Mouse (Mus musculus): ENCODE data around the gene Pigb. TPM values are rescaled to one million over a fixed set of nuclear protein-coding genes. Genes with fewer than 3 reads are reported as not detected.
A peak's percentile ranks its signal among the peaks of the same experiment; 100 is the strongest.

Pigb gene
- total and polyA plus RNA-seq, 3 experiments = 3.8 to 15.9 (median 5.7) TPM

GRCm38 (mm10) chr9:73059224-73059623 lies 19.0 kb upstream of the Pigb start:
- H3K36me3 ChIP-seq (replicated peaks in 1 of 2; ENCODE audit: control insufficient read depth in 1 of 2, insufficient read depth in 1 of 2, low read length in 1 of 2) = peaks cover 0 to 26% of the 10 kb centered on the region in 2 experiments
- no peaks in the 10 kb centered on the region for H3K27me3 ChIP-seq (replicated peaks)
- TF ChIP-seq ZMIZ1 (IDR thresholded peaks at IDR 0.05; ENCODE audit: low read depth, low read length) = no peak
- no peak for TF ChIP-seq NRF1 (IDR thresholded peaks at IDR 0.05; ENCODE audit: low read depth, low read length)
- no peak for TF ChIP-seq RAD21 (IDR thresholded peaks at IDR 0.05; ENCODE audit: low read depth, low read length)
- no peak for TF ChIP-seq USF2 (conservative IDR thresholded peaks at IDR 0.05; ENCODE audit: low read depth, low read length)
- TF ChIP-seq SIN3A (IDR thresholded peaks at IDR 0.05; ENCODE audit: low read length) = no peak
- TF ChIP-seq KAT2A (IDR thresholded peaks at IDR 0.05; ENCODE audit: insufficient replicate concordance, low read length) = no peak
- no peak for TF ChIP-seq ZC3H11A (IDR thresholded peaks at IDR 0.05; ENCODE audit: low read depth, low read length)
- TF ChIP-seq MYC (IDR thresholded peaks at IDR 0.05; ENCODE audit: low read depth, low read length) = no peak
- no peak for TF ChIP-seq SMC3 (IDR thresholded peaks at IDR 0.05; ENCODE audit: low read depth, low read length)
- H3K27ac ChIP-seq (ENCODE audit: insufficient read depth, low read depth) = no peak overlapping the region
- no peak overlapping the region for H3K4me3 ChIP-seq (replicated peaks in 1 of 3; ENCODE audit: low read depth in 2 of 3, low read length in 2 of 3, poor library complexity in 1 of 3)
- dilution Hi-C loops (cut with MboI; ENCODE audit: extremely low pct_ligation_motif_present, extremely low pct_unique_long_range_greater_than_20kb, low sequenced_read_pairs) (no loop called here), in situ Hi-C loops (cut with MboI; ENCODE audit: low pct_ligation_motif_present, low pct_unique_long_range_greater_than_20kb, low sequenced_read_pairs) (no loop called here)
- no peak overlapping the region for H3K4me2 ChIP-seq (ENCODE audit: insufficient read depth, low read depth, poor library complexity, severe bottlenecking)
- H3K9me3 ChIP-seq (replicated peaks; ENCODE audit: low read length) = no peaks in the 10 kb centered on the region
- no peaks in the 10 kb centered on the region for H3K79me2 ChIP-seq (replicated peaks; ENCODE audit: control insufficient read depth, extremely low read depth, insufficient read depth, poor library complexity, severe bottlenecking)
- DNase-seq (ENCODE audit: extremely low read depth) = no peak
- peaks cover 3 to 46% of the 10 kb centered on the region in 2 experiments; a peak in 3 of 4 replicates for H3K4me1 ChIP-seq (ENCODE audit: control insufficient read depth in 1 of 2, insufficient read depth in 2 of 2)
- H3K9ac ChIP-seq (ENCODE audit: insufficient read depth, low read depth) = no peak overlapping the region

- Histone ChIP-seq H3K27ac (ENCODE audit: insufficient read depth, low read depth) (no peak overlapping the region; the same call in 1 of the 2 replicates), H3K4me3 (replicated peaks in 1 of 3; ENCODE audit: low read depth in 2 of 3, low read length in 2 of 3, poor library complexity in 1 of 3) (no peak overlapping the region), H3K4me2 (ENCODE audit: insufficient read depth, low read depth, poor library complexity, severe bottlenecking) (no peak overlapping the region), H3K4me1 (ENCODE audit: control insufficient read depth in 1 of 2, insufficient read depth in 2 of 2) (peaks cover 3 to 65% of the 10 kb centered on the region in 2 experiments; a peak in 3 of 4 replicates), H3K9ac (ENCODE audit: insufficient read depth, low read depth) (no peak overlapping the region), H3K79me2 (replicated peaks; ENCODE audit: control insufficient read depth, extremely low read depth, insufficient read depth, poor library complexity, severe bottlenecking) (no peaks in the 10 kb centered on the region), H3K9me3 (replicated peaks; ENCODE audit: low read length) (no peaks in the 10 kb centered on the region), H3K27me3 (replicated peaks) (no peaks in the 10 kb centered on the region), H3K36me3 (replicated peaks in 1 of 2; ENCODE audit: control insufficient read depth in 1 of 2, insufficient read depth in 1 of 2, low read length in 1 of 2) (peaks cover 0 to 25% of the 10 kb centered on the region in 2 experiments)
- TF ChIP-seq CTCF (conservative IDR thresholded peaks at IDR 0.05 in 1 of 2, IDR thresholded peaks at IDR 0.05 in 1 of 2; ENCODE audit: low read depth in 2 of 2, low read length in 2 of 2) (no peak), MXI1 (IDR thresholded peaks at IDR 0.05; ENCODE audit: low read depth, low read length) (0 out of 2 replicates have a peak, but pooled peaks have one; percentile 20)
- in situ Hi-C loops (cut with MboI; ENCODE audit: low pct_ligation_motif_present, low pct_unique_long_range_greater_than_20kb, low sequenced_read_pairs) = no loop called here
- DNase-seq (ENCODE audit: extremely low read depth) = no peak
- dilution Hi-C loops (cut with MboI; ENCODE audit: extremely low pct_ligation_motif_present, extremely low pct_unique_long_range_greater_than_20kb, low sequenced_read_pairs) = no loop called here
These were observed 15.3 kb upstream of the Pigb start for GRCm38 (mm10) chr9:73055441-73055911.

GRCm38 (mm10) chr9:73050606-73051005 lies 10.4 kb upstream of the Pigb start:
- dilution Hi-C loops (cut with MboI; ENCODE audit: extremely low pct_ligation_motif_present, extremely low pct_unique_long_range_greater_than_20kb, low sequenced_read_pairs) = no loop called here
- H3K4me1 ChIP-seq (ENCODE audit: control insufficient read depth in 1 of 2, insufficient read depth in 2 of 2) = peaks cover 2 to 63% of the 10 kb centered on the region in 2 experiments
- in situ Hi-C loops (cut with MboI; ENCODE audit: low pct_ligation_motif_present, low pct_unique_long_range_greater_than_20kb, low sequenced_read_pairs) = no loop called here

More at GRCm38 (mm10) chr9:73050606-73051005, 10.4 kb upstream of the Pigb start:
- peaks cover 2% of the 10 kb centered on the region; the same call in 1 of the 2 replicates for H3K79me2 ChIP-seq (replicated peaks; ENCODE audit: control insufficient read depth, extremely low read depth, insufficient read depth, poor library complexity, severe bottlenecking)
- no peak overlapping the region for H3K4me2 ChIP-seq (ENCODE audit: insufficient read depth, low read depth, poor library complexity, severe bottlenecking)
- H3K9me3 ChIP-seq (replicated peaks; ENCODE audit: low read length) = no peaks in the 10 kb centered on the region
- peaks cover 0 to 31% of the 10 kb centered on the region in 2 experiments for H3K36me3 ChIP-seq (replicated peaks in 1 of 2; ENCODE audit: control insufficient read depth in 1 of 2, insufficient read depth in 1 of 2, low read length in 1 of 2)
- DNase-seq (ENCODE audit: extremely low read depth) = no peak
- TF ChIP-seq POLR2AphosphoS2 (IDR thresholded peaks at IDR 0.05; ENCODE audit: low read depth, low read length) (no peak), SIN3A (IDR thresholded peaks at IDR 0.05; ENCODE audit: low read length) (no peak), MYC (IDR thresholded peaks at IDR 0.05; ENCODE audit: low read depth, low read length) (no peak), USF2 (conservative IDR thresholded peaks at IDR 0.05; ENCODE audit: low read depth, low read length) (no peak), ZC3H11A (IDR thresholded peaks at IDR 0.05; ENCODE audit: low read depth, low read length) (no peak), ZMIZ1 (IDR thresholded peaks at IDR 0.05; ENCODE audit: low read depth, low read length) (no peak), USF1 (IDR thresholded peaks at IDR 0.05; ENCODE audit: low read depth, low read length) (no peak), RAD21 (IDR thresholded peaks at IDR 0.05; ENCODE audit: low read depth, low read length) (no peak), MAZ (IDR thresholded peaks at IDR 0.05; ENCODE audit: low read depth, low read length) (no peak), ZNF384 (IDR thresholded peaks at IDR 0.05; ENCODE audit: low read depth, low read length) (no peak), KAT2A (IDR thresholded peaks at IDR 0.05; ENCODE audit: insufficient replicate concordance, low read length) (no peak), BHLHE40 (IDR thresholded peaks at IDR 0.05; ENCODE audit: low read depth, low read length) (no peak), IRF4 (IDR thresholded peaks at IDR 0.05; ENCODE audit: low read depth, low read length) (no peak), E2F4 (IDR thresholded peaks at IDR 0.05; ENCODE audit: insufficient replicate concordance, low read depth, low read length) (no peak)
- H3K9ac ChIP-seq (ENCODE audit: insufficient read depth, low read depth) = no peak overlapping the region
- H3K27me3 ChIP-seq (replicated peaks) = no peaks in the 10 kb centered on the region
- H3K4me3 ChIP-seq (replicated peaks in 1 of 3; ENCODE audit: low read depth in 2 of 3, low read length in 2 of 3, poor library complexity in 1 of 3) = no peak overlapping the region
- H3K27ac ChIP-seq (ENCODE audit: insufficient read depth, low read depth) = no peak overlapping the region
